Mouse (Mus musculus) MEL (cell line): ENCODE measurements at regions not wholly inside any gene's neighbourhood (a gene's known extent, or its start where the extent isn't known, plus 50 kb on each side); places are given as distances from the start of the nearest gene placed in this dataset.

ENCODE experiments used
- DNase-seq: peaks from one replicate; pipeline ENCODE4 v3.0.0; 2011; ENCODE audit warnings: low read depth, low spot score
- H3K27ac ChIP-seq: 2 replicates; pipeline ENCODE4 v1.5.1; 2012; ENCODE audit warnings: low read depth, mild to moderate bottlenecking, control low read depth, low read length, moderate library complexity; ENCODE audit not compliant: control insufficient read depth
- H3K27me3 ChIP-seq, 2 experiments: fragments of 150-350 bp in 1 of 2; sonication (generic) in 1 of 2; 2 replicates each; pipeline ENCODE4 v1.6.1; 2012; ENCODE audit warnings: low read length in 2 of 2, mild to moderate bottlenecking in 2 of 2, improper control_type of control experiment in 1 of 2, moderate library complexity in 1 of 2; ENCODE audit not compliant: insufficient read depth in 2 of 2, control insufficient read depth in 1 of 2
- H3K36me3 ChIP-seq, 2 experiments: 2 replicates each; pipeline ENCODE4 v1.6.1; 2012 to 2014; ENCODE audit warnings: low read length in 2 of 2, improper control_type of control experiment in 1 of 2, inconsistent platforms in 1 of 2, mild to moderate bottlenecking in 1 of 2; ENCODE audit not compliant: insufficient read depth in 2 of 2, control insufficient read depth in 1 of 2
- H3K4me1 ChIP-seq, 2 experiments: fragments of 150-350 bp in 1 of 2; sonication (generic) in 1 of 2; 2 replicates each; pipeline ENCODE4 v1.6.1; 2012; ENCODE audit warnings: low read length in 2 of 2, improper control_type of control experiment in 1 of 2, mild to moderate bottlenecking in 1 of 2; ENCODE audit not compliant: insufficient read depth in 2 of 2, control insufficient read depth in 1 of 2
- H3K4me3 ChIP-seq, 2 experiments: fragments of 150-350 bp in 1 of 2; sonication (generic) in 1 of 2; 2 replicates each; pipeline ENCODE4 v1.5.1; 2012; ENCODE audit warnings: low read depth in 2 of 2, low read length in 2 of 2, mild to moderate bottlenecking in 2 of 2, moderate library complexity in 2 of 2, control low read depth in 1 of 2, improper control_type of control experiment in 1 of 2; ENCODE audit not compliant: control insufficient read depth in 1 of 2, insufficient read depth in 1 of 2
- H3K79me2 ChIP-seq: 2 replicates; pipeline ENCODE4 v1.6.1; 2012; ENCODE audit warnings: mild to moderate bottlenecking, low read length, moderate library complexity; ENCODE audit not compliant: control insufficient read depth, poor library complexity, insufficient read depth
- H3K9ac ChIP-seq: 2 replicates; pipeline ENCODE4 v1.6.1; 2012; ENCODE audit warnings: low read depth, mild to moderate bottlenecking, control low read depth, low read length, moderate library complexity; ENCODE audit not compliant: control insufficient read depth, poor library complexity, severe bottlenecking
- H3K9me3 ChIP-seq: fragments of 150-350 bp; sonication (generic); replicated peaks from 2 replicates; pipeline ENCODE4 v1.6.1; 2012; ENCODE audit warnings: mild to moderate bottlenecking, low read length, improper control_type of control experiment, moderate library complexity; ENCODE audit not compliant: insufficient read depth
- CHD2 ChIP-seq: IDR thresholded peaks from 2 replicates; pipeline ENCODE4 v1.6.1; 2011; ENCODE audit warnings: low read length, improper control_type of control experiment
- E2F4 ChIP-seq: IDR thresholded peaks from 2 replicates; pipeline ENCODE4 v1.6.1; 2011; ENCODE audit warnings: low read depth, low read length, improper control_type of control experiment, borderline replicate concordance
- ETS1 ChIP-seq: IDR thresholded peaks from 2 replicates; pipeline ENCODE4 v1.6.1; 2012; ENCODE audit warnings: low read depth, mild to moderate bottlenecking, inconsistent platforms, low read length, improper control_type of control experiment, moderate library complexity
- GABPA ChIP-seq: IDR thresholded peaks from 2 replicates; pipeline ENCODE4 v1.6.1; 2012; ENCODE audit warnings: low read depth, mild to moderate bottlenecking, inconsistent platforms, low read length, improper control_type of control experiment, moderate library complexity
- GATA1 ChIP-seq: IDR thresholded peaks from 2 replicates; pipeline ENCODE4 v1.6.1; 2011; ENCODE audit warnings: low read depth, low read length, improper control_type of control experiment
- KAT2A ChIP-seq: conservative IDR thresholded peaks from 2 replicates; pipeline ENCODE4 v1.6.1; 2012; ENCODE audit warnings: low read depth, low read length, improper control_type of control experiment, inconsistent platforms
- MAZ ChIP-seq: IDR thresholded peaks from 2 replicates; pipeline ENCODE4 v1.6.1; 2012; ENCODE audit warnings: low read depth, mild to moderate bottlenecking, inconsistent platforms, low read length, improper control_type of control experiment
- MYB ChIP-seq: IDR thresholded peaks from 2 replicates; pipeline ENCODE4 v1.6.1; 2011; ENCODE audit warnings: mild to moderate bottlenecking, low read depth, low read length, improper control_type of control experiment
- POLR2AphosphoS5 ChIP-seq: IDR thresholded peaks from 2 replicates; pipeline ENCODE4 v1.6.1; 2012; ENCODE audit warnings: low read depth, borderline replicate concordance, mild to moderate bottlenecking, inconsistent platforms, low read length, moderate library complexity, mixed read lengths
- SIN3A ChIP-seq: IDR thresholded peaks from 2 replicates; pipeline ENCODE4 v1.6.1; 2012; ENCODE audit warnings: low read length, improper control_type of control experiment, inconsistent platforms
- TAL1 ChIP-seq: IDR thresholded peaks from 2 replicates; pipeline ENCODE4 v1.6.1; 2012; ENCODE audit warnings: mild to moderate bottlenecking, inconsistent platforms, low read length, moderate library complexity, mixed read lengths
- TCF12 ChIP-seq: IDR thresholded peaks from 2 replicates; pipeline ENCODE4 v1.6.1; 2014; ENCODE audit warnings: low read depth, mild to moderate bottlenecking, inconsistent platforms, low read length, improper control_type of control experiment, moderate library complexity
- UBTF ChIP-seq: IDR thresholded peaks from 2 replicates; pipeline ENCODE4 v1.6.1; 2012; ENCODE audit warnings: low read depth, mild to moderate bottlenecking, inconsistent platforms, low read length, improper control_type of control experiment, moderate library complexity, borderline replicate concordance; ENCODE audit not compliant: insufficient read depth
- USF1 ChIP-seq: IDR thresholded peaks from 2 replicates; pipeline ENCODE4 v1.6.1; 2014; ENCODE audit warnings: low read depth, mild to moderate bottlenecking, inconsistent platforms, low read length, improper control_type of control experiment, moderate library complexity
- USF2 ChIP-seq, 2 experiments: IDR thresholded peaks; 2 replicates each; pipeline ENCODE4 v1.6.1; 2011 to 2012; ENCODE audit warnings: improper control_type of control experiment in 2 of 2, low read length in 2 of 2, borderline replicate concordance in 1 of 2, inconsistent platforms in 1 of 2, low read depth in 1 of 2, mild to moderate bottlenecking in 1 of 2; ENCODE audit not compliant: insufficient read depth in 1 of 2
- ZC3H11A ChIP-seq: IDR thresholded peaks from 2 replicates; pipeline ENCODE4 v1.6.1; 2012; ENCODE audit warnings: low read depth, mild to moderate bottlenecking, inconsistent platforms, low read length, improper control_type of control experiment
- ZKSCAN1 ChIP-seq: IDR thresholded peaks from 2 replicates; pipeline ENCODE4 v1.6.1; 2012; ENCODE audit warnings: low read depth, mild to moderate bottlenecking, inconsistent platforms, low read length, improper control_type of control experiment, moderate library complexity
- ZNF384 ChIP-seq: IDR thresholded peaks from 2 replicates; pipeline ENCODE4 v1.6.1; 2012; ENCODE audit warnings: low read depth, mild to moderate bottlenecking, inconsistent platforms, low read length, improper control_type of control experiment

GRCm38 (mm10) chr10:66826327-66826726, 269.6 kb upstream of the Jmjd1c start:
- no peaks in the 10 kb centered on the region for H3K4me1 ChIP-seq
- H3K36me3 ChIP-seq = no peaks in the 10 kb centered on the region
- H3K27me3 ChIP-seq = no peaks in the 10 kb centered on the region
- no peaks in the 10 kb centered on the region for H3K79me2 ChIP-seq
- no peak overlapping the region for H3K9ac ChIP-seq
- no peak overlapping the region for H3K4me3 ChIP-seq
- H3K27ac ChIP-seq = no peak overlapping the region
- DNase-seq = no peak
- no peaks in the 10 kb centered on the region for H3K9me3 ChIP-seq
- TF ChIP-seq ZC3H11A (no peak), ZKSCAN1 (no peak), TCF12 (no peak), ETS1 (no peak), CHD2 (no peak), GATA1 (no peak), USF1 (no peak), USF2 (IDR thresholded peaks at IDR 0.05; ENCODE audit: borderline replicate concordance in 1 of 2, insufficient read depth in 1 of 2, low read depth in 1 of 2, low read length in 2 of 2) (no peak), KAT2A (no peak), TAL1 (no peak)

DNA sequence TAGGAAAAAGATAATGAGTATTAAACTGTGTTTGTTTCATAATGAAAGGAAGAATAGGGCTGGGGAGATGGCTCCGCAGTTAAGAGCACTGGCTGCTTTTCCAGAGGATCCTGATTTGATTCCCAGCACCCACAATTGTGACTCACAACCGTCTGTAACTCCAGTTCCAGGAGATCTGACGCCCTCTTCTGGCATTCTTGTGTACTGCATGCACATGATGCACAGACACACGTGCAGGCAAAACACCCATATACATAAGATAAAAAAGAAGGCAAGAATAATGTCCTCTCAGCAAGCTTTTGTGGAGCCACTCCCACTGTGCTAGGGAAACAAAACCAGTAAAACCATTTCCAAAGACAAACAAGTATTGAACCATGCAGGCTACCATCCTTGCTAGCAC, 261.0 kb upstream of the Jmjd1c start:
- no peaks in the 10 kb centered on the region for H3K27me3 ChIP-seq
- H3K4me3 ChIP-seq = no peak overlapping the region
- H3K9ac ChIP-seq = no peak overlapping the region
- H3K9me3 ChIP-seq = no peaks in the 10 kb centered on the region
- no peak overlapping the region for H3K27ac ChIP-seq
- no peak for TF ChIP-seq ZNF384
- no peaks in the 10 kb centered on the region for H3K79me2 ChIP-seq
- no peak for DNase-seq
- no peaks in the 10 kb centered on the region for H3K36me3 ChIP-seq
- H3K4me1 ChIP-seq = no peaks in the 10 kb centered on the region

- Histone ChIP-seq H3K9me3 (no peaks in the 10 kb centered on the region), H3K79me2 (no peaks in the 10 kb centered on the region), H3K27me3 (no peaks in the 10 kb centered on the region), H3K36me3 (no peaks in the 10 kb centered on the region), H3K27ac (no peak overlapping the region), H3K4me1 (no peaks in the 10 kb centered on the region), H3K4me3 (no peak overlapping the region), H3K9ac (no peak overlapping the region)
- TF ChIP-seq USF2 (IDR thresholded peaks at IDR 0.05; ENCODE audit: borderline replicate concordance in 1 of 2, insufficient read depth in 1 of 2, low read depth in 1 of 2, low read length in 2 of 2) = no peak
- no peak for TF ChIP-seq CHD2
- TF ChIP-seq GATA1 = no peak
- no peak for TF ChIP-seq USF1
- TF ChIP-seq KAT2A = no peak
- no peak for TF ChIP-seq MAZ
- no peak for TF ChIP-seq MYB
- no peak for TF ChIP-seq GABPA
- no peak for TF ChIP-seq SIN3A
- no peak for TF ChIP-seq E2F4
- TF ChIP-seq POLR2AphosphoS5 = no peak
- no peak for TF ChIP-seq UBTF
- no peak for DNase-seq
Observed at GRCm38 (mm10) chr10:66839058-66839457, 256.9 kb upstream of the Jmjd1c start.
